Mouse (Mus musculus) neural tube, embryonic 10.5 days (tissue): ENCODE results near the gene 4930415O20Rik.
"Not testable (repeated sequence)": the region's sequence is repeated elsewhere in the genome, so short reads cannot be mapped to it uniquely, and the experiment has no call there.

ENCODE experiments used
- DNase-seq: peaks from one replicate; pipeline ENCODE4 v3.0.0-alpha.2; 2017; ENCODE audit warnings: low spot score; ENCODE audit errors: extremely low spot score

Gene 4930415O20Rik

DNA sequence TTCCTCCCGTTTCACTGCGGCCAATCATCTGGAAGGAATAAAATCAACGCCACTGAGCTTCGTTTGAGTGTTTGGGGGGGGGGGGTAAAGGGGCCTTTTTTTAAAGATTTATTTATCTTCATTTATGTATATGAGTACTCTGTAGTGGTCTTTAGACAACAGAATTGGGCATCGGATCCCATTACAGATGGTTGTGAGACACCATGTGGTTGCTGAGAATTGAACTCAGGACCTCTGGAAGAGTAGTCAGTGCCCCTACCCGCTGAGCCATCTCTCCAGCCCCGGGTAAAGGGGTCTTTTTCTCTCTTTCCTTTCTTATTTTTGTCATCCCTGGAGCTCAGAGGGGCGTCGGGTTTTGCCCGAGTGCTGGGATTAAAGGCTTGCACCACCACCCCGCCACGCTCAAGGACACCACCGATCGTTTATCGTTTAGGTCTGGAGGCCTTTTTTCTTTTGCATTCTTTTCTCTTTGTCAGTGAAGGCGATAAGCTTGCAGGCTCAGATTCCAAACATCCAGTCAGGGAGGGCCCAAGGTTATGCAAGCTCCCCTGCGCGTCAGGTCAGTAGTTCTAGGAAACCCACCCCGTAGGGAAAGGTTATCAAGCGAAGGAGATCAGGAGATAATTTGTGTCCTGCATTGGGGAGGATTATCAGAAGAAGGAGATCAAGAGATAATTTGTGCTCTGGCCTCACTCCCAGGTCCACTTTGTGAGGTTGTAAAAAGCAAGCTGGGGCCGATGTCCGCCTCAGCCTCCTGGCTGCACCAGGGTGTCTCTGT, 2.4 kb upstream of the 4930415O20Rik start:
- peak; percentile 43 for DNase-seq

DNA sequence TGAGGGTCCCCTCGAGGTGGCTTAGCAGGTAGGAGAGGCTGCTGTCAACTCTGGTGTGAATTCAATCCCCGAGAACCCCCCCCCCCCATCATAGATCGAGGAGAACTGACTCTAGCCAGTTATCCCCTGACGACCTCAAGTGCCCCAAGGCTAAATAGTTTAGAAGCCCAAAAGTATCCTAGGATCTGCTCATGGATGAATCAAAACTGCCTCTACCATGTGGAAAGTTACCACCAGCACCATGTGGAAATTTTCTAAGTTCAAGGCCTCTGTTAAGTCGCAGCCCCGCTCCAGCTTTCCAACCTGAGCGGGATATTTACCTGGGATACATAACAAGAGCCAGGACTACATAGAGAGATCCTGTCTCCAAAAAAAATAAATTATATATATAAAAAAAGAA, 1.6 kb upstream of the 4930415O20Rik start:
- DNase-seq = no peak

DNA sequence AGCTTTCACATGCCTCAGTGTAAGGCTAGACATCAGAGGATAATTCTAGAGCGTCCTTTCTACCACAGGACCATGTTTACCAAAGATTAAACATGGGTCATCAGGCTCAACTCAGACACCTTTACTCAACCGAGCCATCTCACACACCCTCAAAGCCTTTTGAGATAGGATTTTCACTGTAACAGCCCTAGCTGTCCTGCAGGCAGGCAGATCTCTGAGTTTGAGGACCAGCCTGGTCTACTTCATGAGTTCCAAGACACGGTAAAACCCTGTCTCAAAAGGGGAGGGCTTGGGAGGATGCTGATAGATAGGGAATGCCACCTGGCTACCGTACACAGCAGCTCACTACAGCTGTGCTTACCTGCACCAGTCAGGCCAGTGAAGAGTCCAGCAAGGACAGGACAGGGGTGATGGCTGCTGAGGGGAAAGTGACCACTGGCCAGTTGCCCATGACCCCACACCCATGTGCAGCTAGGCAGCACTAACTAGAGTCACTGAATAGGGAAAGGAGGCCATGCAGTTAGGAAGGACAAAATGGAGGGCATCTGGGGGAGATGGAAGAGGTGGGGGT, 924 bp upstream of the 4930415O20Rik start:
- no peak for DNase-seq

DNA sequence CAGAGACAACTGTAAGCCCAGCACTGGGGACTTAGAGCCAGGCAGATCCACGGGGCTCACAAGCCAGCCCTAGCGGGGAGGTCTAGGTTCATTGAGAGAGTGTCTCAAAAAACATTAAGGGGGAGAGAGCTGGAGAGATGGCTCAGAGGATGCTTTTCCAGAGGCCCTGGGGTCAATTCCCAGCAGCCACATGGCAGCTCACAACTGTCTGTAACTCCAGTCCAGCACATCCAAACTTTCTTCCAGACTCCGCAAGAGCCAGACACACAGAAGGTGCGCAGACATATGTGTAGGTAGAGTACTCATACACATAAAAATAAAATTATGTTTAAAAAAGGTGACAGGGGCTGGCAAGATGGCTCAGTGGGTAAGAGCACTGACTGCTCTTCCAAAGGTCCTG, 2.5 kb downstream of the 4930415O20Rik start:
- no peak for DNase-seq

DNA sequence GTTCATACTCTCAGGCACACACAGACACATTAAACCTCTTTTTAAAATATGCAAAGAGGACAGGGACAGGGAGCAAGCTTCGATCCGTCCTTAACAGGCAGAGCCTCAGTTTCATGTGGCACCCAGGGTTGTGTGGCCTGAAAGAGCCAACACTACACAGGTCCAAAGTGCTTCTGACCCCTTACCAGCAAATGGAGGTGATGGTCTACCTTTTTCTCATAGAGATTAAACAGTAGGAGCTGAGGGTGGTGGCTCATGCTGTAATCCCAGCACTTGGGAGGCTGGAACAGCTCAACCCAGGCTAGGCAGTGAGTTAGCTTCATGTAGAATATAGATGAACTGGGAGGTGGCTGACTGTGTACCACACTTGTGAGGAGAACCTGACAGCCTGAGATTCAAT, 8.5 kb downstream of the 4930415O20Rik start:
- DNase-seq = no peak

DNA sequence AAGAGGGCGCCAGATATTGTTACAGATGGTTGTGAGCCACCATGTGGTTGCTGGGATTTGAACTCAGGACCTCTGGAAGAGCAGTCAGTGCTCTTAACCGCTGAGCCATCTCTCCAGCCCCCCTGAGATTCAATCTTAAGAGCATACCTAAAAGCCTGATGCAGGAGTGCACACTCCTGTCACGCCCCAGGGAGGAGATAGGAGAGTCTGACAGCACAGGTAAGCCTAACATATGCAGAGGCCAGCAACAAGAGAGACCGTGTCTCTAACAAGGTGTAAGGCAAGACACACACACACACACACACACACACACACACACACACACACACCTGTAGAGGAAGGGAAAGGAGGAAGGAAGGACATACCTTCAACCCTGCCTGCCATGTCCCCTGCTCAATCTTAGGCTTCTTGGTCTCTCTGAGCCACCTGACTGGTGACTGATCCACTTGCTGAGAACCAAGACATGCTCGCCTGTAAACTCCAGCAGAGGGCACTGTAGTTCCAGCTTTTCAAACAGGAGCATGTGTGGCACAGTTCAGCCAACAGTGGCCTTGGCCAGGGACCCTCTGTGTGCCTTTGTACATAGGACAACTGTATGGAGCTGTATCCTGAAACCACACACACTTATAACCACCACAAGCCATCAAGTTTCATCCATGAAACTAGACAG, 9.1 kb downstream of the 4930415O20Rik start:
- peak; percentile 75 for DNase-seq

DNA sequence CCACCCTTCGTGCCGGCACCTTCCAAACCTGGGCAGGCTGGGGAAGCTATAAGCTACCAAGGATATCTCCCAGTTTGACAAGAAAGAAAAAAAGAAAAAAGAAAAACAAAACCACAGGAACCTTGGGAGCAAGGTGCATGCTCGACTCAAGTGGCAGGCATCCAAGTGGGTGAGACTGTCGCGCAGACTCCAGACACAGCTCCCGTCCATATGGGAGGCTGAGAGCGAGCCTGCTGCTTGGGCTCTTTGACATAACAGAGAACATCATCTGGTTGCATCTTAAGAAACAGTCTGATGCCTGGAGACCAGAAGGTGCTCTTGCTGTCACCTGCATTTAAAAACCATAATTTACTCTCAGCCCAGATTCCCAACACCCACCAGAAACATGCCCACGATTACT, 11.6 kb downstream of the 4930415O20Rik start:
- no peak for DNase-seq

DNA sequence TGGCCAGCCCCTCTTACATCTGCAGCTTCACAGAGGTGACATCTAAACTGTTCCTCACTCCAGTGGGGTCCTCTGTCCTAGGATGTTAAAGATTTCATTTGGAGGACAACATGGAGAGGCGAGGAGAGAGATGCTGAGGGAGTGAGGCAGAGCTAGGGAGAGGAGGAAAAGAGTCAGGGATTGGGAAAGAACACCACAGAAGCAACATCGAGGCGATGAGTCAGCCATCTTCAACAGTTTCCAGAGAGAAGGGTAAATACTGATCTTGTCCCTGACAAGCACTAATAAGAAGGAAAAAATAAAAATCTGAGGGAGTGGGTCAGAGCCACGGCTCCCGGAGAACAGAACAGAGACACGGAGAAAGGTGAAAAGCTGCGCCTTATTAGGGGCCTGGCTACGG, 12.2 kb downstream of the 4930415O20Rik start:
- no peak for DNase-seq

DNA sequence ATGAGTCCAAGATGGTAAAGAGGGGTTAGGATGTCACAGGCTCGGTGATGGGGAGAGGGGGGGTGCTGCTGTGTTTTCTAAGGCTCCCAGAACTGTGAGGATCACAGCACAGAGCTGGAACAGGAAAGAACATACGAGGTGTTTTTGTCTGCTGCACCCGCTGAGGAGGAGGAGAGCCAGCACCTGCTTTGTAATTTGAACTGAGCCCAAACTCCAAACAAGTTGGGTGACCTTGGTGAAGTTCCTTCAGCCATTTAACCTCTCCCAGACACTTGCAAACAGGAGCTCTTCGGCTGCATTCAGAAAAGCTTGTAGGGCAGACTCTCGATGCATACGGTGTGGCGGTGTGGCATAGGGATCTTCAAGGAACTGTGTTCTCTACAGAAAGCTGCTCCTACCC, 14.6 kb downstream of the 4930415O20Rik start:
- no peak for DNase-seq

DNA sequence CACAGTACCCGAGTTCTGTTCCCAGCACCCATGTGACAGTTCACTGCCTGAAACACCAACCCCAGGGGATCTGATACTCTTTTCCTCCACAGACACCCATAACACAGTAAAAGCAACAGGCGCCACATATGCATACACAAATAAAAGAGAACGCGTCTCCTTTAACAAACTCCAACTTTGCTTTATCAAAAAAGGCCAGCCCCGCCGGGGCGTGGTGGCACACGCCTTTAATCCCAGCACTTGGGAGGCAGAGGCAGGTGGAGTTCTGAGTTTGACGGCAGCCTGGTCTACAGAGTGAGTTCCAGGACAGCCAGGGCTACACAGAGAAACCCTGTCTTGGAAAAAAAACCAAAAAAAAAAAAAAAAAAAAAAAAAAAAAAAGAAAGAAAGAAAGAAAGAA, 15.3 kb downstream of the 4930415O20Rik start:
- not testable (repeated sequence) for DNase-seq

DNA sequence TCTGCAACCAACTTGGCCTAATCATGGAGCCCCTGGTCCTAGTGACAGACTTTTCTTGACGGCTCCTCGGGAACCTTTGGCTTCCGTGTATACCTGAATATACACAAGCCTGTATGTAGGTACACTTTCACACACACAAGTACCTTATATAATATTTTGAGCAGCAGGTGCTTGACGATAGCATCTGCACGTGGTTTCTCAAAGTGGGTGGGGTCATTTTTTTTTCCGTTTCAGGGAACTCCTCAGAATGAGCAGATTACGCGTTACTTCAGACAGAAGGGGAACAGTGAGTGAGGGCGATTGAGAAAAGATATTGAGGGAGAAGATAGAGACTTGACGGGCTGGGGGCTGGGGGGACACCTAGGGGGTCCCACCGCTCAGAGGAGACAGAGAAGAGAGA, 16.9 kb downstream of the 4930415O20Rik start:
- DNase-seq = no peak

DNA sequence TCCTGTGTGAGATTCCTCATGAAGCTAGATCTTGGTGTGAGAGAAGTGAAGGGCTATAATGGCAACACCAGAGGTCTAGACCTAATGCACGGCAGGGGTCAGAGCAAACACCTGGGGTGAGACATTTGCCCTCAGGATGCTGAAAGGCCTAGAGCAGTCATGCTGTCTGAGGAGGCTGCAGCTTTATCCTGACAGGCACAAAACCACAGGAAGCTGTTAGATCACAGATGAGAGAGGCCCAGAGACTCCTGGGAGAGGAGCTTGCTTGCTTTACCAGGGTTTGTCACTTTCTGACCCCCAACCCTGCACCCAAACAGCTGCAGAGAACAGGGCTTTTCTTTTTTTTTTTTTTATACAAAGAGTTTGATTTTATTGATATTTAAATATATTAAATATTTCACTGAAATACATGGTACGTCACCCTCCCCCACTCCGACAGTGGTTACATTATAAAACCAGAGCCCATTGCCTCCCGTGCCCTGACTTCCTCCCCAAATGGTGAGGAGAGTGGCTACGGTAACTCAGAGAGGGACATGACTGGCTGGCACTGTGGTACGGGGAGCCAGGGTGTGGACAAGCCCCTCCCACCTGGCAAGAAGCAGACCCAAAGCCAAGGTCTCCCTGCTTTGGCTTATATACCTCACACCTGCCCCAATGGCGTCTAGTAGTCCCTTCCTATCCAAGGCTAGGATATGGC, 19.0 kb downstream of the 4930415O20Rik start:
- DNase-seq = no peak

DNA sequence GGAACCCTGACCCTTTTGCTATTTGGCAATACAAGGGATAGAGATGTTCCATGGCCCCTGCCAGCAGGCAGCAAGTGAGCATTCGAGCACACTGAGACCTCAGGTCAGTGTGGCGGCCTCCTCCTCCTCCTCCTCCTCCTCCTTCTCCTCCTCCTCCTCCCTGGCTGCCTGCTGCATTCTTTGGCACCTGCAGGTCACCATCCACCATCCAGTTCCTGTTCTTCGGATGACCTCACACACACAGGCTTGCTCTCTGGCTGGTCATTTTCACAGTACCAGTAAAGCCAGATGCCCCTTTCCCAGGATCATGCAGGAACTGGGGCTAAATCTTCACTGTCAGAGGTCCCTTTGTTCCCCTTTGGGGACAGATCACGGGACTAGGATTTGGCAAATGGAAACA, 20.6 kb downstream of the 4930415O20Rik start:
- no peak for DNase-seq

DNA sequence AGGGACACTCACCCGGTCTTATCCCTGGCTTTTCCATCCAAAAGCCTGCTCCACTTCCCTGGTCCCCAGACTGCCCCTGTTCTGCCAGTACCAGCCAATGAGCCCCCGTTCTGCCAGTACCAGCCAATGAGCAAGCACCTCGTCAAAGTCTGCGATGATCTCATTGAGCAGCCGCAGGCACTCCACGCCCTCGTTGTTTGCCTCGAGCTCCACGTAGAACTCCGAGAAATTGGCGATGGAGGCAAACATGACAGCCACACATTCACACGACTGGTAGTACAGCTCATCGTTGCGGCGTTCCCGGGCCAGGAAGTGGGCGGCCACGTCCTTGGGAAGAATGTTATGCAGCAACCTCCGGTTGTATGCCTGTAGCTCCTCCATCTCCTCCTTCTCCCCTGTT, 23.4 kb downstream of the 4930415O20Rik start:
- no peak for DNase-seq

DNA sequence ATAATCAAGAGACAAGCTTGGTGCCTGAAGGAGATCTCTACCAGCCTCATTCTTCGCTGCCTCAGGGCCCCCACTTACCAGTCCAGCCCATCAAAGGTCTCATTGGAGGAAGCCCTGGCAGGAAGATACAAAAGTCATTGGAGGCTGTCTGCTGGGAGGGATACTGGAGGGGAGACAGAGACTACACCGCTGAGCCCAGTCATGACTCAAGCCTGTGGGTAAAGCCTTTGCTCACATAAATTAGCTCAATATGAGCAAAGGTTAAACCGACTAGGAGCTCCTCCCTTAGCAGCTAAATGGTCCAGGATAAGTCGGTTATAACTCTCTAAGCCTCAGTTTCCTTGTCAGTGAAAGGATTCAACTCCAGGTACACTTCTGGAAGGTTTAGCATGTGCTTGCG, 24.2 kb downstream of the 4930415O20Rik start:
- no peak for DNase-seq

DNA sequence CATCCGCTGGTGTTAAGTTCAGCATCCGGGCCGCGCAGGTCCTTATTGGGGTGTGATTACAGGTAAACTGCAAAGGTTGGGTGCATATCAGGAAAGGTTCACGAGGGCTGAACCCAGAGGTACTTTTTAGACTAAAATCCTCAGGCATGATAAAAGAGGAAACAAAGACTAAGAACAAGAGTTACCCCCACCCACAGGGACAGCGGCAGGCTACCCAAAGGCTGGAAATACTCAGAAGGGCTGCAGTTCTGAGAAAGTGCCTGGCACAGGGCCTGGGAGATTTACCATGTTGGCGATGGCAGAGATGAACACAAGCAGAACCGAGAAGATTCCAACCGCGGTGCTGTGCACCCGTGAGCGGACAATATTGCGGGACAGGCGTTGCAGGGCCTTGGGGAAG, 25.8 kb downstream of the 4930415O20Rik start:
- DNase-seq = no peak

DNA sequence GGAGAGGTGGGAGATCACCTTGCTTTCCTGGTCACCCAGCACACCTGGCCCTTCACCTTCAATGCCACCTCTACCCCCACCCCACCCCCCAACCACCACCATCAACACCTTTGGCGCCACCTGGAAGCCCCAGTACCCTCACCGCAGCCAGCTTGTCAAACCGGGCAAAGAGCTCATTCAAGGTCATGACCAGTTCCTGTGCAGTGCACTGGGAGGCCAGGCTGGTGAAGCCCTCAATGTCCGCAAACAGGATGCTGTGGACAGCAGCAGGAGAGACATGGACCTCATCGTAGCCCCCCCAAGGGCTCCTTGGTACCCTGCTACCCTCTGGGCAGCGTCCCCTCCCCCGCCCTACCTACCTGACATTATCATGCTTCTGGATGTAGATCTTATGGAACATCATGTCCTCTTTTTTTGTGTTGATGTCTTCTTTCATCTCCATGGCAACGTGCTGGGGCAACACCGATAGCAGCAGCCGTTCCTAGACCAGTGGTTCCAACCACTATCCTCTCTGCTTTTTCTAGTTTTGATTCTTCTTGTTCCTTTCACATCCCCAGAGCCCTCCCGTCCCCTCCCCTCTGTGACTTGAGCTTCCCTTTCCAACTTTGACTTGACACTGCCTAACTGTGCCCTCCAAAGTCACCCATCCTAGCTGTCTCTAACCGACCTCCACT, 29.4 kb downstream of the 4930415O20Rik start:
- no peak for DNase-seq

DNA sequence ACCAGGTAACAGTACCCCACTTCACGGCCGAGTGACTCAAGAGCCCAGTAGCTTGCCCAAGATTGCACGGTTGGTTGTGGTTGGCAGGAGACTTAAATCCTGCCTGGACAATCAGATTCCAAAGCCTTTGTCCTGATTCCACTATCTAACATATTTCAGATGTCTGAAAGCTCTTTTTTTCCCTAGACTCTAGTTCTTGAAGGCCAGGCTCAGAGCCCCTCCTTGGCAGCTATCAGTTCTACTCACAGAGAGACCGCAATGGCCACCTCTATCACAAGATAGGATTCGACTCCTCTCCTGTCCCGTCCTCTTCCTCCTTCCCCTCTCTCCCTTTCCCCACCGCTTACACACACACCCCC, 31.0 kb downstream of the 4930415O20Rik start:
- DNase-seq = no peak

DNA sequence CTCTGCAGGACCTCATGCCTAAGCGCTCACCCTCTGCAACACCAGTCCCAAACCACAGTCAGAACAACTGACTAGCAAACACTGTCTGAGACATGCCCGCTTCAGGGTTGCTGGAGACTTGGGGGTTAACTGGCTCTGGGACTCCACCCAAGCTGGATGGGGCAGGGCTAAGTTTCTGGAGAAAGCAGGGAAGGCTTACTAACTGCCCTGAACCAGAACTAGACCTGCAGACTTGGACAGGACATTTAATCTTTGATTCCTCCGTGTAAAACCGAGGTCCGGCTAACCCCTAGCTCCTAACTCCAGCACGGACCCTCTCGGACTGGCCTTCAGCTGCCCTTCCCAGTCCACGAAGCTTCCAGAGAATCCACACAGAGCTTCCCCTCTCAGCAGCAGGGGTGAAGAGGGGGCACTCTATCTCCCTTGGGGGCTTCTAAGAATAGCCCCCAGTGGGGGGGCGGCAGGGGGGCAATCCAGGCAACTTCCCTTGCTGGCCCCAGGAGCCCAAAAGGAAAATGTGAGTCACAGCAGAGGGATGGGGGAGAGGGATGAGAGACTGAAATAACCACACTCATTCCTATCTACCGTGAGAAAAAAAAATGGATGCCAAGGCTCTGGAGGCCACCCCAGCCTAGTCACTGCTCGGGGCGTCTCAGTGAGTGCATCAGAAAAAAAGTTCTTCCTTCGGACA, 31.5 kb downstream of the 4930415O20Rik start:
- no peak for DNase-seq

DNA sequence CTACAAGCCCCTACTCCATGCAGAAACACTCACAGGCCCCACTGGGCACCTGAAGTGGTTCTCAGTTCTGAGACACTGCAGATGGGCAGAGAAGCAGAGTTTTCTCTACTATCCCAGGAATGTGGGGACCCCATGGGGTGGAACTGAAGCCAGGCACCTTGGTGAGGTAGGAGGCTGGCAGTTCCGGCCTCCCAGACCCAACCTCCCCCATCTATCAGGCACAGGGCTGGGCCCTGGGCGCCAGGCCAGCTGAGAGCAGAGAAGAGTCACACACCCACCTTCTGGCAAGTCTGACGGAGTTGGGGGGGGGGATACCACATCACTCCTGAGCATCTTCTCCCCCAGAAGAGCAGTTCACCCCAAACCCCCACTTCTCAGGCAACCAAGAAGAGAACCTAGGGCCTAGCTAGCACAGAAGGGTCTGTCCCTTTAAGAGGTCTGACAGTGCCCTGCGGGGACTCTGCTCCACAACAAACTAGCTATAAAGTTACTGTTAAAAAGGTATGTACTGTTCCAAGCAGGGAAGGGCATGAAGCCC, 32.2 kb downstream of the 4930415O20Rik start:
- DNase-seq = no peak
